Mouse (Mus musculus): ENCODE measurements around the gene Plch2.

DNA sequence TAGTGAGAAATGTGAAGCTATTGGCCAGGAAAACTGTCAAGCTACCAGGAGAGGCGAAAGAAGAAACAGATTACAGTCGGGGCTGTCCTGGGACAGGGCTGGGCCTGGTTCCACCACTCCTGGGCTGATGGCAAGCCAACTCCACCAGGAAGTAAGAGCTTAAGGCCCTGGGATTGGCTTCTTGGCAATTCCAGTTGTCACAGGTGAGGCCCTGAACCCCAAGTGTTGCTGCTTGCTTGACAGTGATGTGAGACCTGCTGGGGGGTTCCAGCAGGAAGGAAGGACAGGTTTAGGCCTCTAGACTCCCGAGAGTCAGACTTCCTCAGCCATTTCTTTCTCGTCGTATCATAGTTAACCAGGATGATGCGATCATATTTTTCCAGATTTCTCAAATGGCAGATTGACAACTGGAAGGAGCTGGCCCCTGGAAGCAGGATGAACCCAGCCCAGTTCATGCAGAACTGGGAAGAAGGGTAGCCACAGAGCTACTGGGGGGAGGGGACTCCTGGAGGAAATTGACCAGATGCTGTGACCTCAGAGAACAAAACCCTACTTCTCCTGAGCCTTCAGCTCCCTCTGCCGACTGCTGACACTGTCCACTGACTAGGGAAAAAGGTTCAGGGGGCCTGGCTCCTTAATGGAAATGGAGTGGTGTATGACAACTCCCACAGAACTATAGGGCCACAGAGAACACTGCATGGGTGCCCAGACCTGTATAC, 37.0 kb upstream of the Plch2 start:
- TF ChIP-seq USF1 (IDR thresholded peaks at IDR 0.05; ENCODE audit: low read depth) (no peak), CTCF (IDR thresholded peaks at IDR 0.05; ENCODE audit: control insufficient read depth, insufficient read depth, insufficient read length) (no peak), MAX (IDR thresholded peaks at IDR 0.05) (no peak), MYOG (IDR thresholded peaks at IDR 0.05; ENCODE audit: control insufficient read depth, extremely low read depth, insufficient read length) (no peak), MYOD1 (IDR thresholded peaks at IDR 0.05; ENCODE audit: control insufficient read depth, insufficient read length, low read depth) (no peak), CEBPB (IDR thresholded peaks at IDR 0.05; ENCODE audit: low read depth) (no peak), FOSL1 (IDR thresholded peaks at IDR 0.05; ENCODE audit: insufficient read depth, low read length, poor library complexity, severe bottlenecking) (no peak)
